Mouse (Mus musculus): ENCODE measurements at regions not wholly inside any gene's neighbourhood (a gene's known extent, or its start where the extent isn't known, plus 50 kb on each side); places are given as distances from the start of the nearest gene placed in this dataset.

- no peak overlapping the region for H3K27ac ChIP-seq
- H3K36me3 ChIP-seq (ENCODE audit: insufficient read depth, low read length), result no peaks in the 10 kb centered on the region
- ATAC-seq (replicated peaks; ENCODE audit: low FRiP score, low read depth) (no peak), DNase-seq (ENCODE audit: low spot score) (no peak)
- no peaks in the 10 kb centered on the region for H3K9me3 ChIP-seq (replicated peaks; ENCODE audit: low read length)
- H3K9ac ChIP-seq (ENCODE audit: low read depth, low read length), result no peak overlapping the region
- WGBS, result 57% methylated on average over 2 of the region's 2 CpGs
- no peaks in the 10 kb centered on the region for H3K4me1 ChIP-seq (replicated peaks; ENCODE audit: insufficient read depth, low read length)
- H3K4me2 ChIP-seq (ENCODE audit: low read length), result no peak overlapping the region
- H3K4me3 ChIP-seq (replicated peaks; ENCODE audit: low read depth, low read length), result no peak overlapping the region
- TF ChIP-seq CTCF (IDR thresholded peaks at IDR 0.05; ENCODE audit: low read depth), result no peak
- H3K27me3 ChIP-seq (ENCODE audit: insufficient read depth, low read length), result no peaks in the 10 kb centered on the region
These were observed 82.7 kb downstream of the Lyplal1 start for GRCm38 (mm10) chr1:186034443-186034842.

Data from kidney, postnatal 0 days (tissue).